Mouse (Mus musculus): ENCODE results near the gene Lrrc30. TPM values are rescaled to one million over a fixed set of nuclear protein-coding genes. Genes with fewer than 3 reads are reported as not detected.

Gene Lrrc30
- total RNA-seq (2023): not detected

GRCm38 (mm10) chr17:67632676-67633339 lies at the start of gene Lrrc30:
Gene Lrrc30 (minus strand): TSS chr17:67632723.

Other genes with a start within 250 kb of the Lrrc30 start
- not detected for gene Lama1, start 64.5 kb upstream of the Lrrc30 start, total RNA-seq (2023)

Measured in T-cell, adult 66 days (primary cell).